Mouse (Mus musculus) retina, adult 2 months (tissue): Measurements from ENCODE around the gene Hp.

Source experiments
- DNase-seq: peaks from one replicate; pipeline ENCODE4 v3.0.0-alpha.2; 2012; ENCODE audit warnings: low read depth, low spot score

The Hp gene

DNA sequence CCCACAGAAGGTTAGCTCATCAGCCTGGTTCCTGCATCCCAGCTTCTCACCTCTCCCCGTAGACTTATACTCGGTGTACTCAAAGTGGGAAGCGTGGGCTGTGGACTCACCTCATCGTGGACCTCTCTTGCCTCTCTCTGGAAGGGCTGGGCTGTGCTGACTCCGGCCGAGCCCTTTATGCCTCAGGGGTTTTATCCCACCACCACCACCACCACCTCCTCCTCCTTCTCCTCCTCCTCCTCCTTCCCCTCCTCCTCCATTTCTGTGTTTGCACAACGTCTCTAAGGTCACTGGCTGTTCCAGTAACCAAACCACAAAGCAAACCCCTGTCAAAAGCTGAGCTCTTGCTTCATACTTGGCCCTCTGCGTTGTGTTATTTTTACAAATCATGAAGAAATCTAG is at the start of gene Hp:
Gene Hp (minus strand): TSS at position 273 of the 402 bp plus-strand sequence.
- DNase-seq: no peak

DNA sequence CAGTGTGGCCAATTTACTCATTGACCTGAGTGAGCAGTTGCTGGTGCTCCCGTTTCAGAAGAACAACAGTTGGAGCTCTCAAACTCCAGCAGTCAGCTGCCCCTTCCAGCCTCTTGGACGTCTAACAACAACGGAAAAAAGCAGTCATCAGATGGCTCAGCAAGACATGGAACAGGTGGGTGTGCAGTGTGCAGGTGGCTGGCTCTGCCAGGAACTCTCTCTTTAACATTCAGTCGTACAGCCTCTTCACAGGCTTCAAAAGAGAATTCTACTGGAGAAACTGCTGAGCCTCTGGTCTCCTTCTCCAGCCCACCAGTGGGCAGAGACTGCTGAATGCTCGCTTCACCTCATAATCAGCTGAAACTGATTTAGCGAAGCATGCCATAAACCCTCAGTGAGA is 49.7 kb upstream of the Hp start:
- no peak for DNase-seq

DNA sequence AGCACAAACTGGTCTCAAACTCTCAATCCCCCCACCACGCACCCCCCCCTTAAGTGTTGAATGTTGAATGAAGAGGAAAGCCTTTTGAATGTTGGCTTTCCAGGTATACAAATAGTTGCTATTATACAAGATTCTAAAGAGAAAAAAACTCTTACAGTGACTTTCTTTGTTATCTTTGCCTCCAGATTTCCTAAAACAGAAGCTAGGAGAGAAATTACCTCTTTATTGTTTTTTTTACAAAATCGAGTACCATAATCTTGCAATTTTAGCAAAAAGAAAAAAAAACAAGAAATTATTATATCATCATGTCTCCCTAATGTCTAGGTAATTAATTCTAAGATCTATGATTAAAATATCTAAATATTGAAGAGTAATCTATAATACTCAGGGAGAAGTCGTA is 36.6 kb upstream of the Hp start:
- no peak for DNase-seq

DNA sequence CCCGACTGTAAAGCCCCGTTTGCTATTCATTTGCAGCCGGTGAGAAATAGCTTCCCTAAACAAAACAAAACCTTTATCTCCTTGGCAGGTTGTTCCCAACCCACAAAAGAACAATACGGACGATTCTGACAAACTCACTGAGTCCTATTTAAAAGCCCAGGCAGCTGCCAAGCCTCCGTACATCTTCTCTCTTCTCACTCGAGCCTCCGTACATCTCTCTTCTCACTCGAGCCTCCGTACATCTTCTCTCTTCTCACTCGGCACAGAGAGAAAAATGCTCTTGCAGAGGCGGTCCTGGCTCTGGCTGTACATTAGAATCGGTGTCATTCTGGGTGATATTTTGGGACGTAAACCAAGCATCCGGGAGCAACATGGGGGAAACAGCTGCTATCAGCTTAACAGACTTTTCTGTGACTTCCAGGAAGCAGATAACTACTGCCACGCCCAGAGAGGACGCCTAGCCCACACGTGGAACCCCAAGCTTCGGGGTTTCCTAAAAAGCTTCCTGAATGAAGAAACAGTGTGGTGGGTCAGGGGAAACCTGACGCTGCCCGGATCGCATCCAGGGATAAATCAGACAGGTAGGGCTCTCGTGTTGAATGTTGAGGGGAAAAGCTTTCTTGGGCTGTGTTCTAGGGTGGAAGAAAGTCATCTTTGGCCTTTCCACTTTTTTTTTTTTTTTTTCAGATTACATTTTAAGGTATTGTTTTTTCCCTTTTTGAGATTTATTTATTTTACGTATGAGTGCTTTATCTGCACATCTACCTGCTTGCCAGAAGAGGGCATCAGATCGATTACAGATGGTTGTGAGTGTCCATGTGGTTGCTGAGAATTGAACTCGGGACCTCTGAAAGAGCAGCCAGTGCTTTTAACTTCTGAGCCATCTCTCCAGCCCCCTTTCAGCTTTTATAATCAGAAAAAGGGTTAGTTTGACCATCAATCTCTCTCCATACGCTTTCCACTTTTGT is 35.6 kb upstream of the Hp start, which contains the start of gene Pkd1l3:
Gene Pkd1l3 (plus strand): TSS at position 275 of the 968 bp plus-strand sequence.
- no peak for DNase-seq

GRCm38 (mm10) chr8:109609153-109609502 is 30.2 kb upstream of the Hp start:
- DNase-seq: no peak

DNA sequence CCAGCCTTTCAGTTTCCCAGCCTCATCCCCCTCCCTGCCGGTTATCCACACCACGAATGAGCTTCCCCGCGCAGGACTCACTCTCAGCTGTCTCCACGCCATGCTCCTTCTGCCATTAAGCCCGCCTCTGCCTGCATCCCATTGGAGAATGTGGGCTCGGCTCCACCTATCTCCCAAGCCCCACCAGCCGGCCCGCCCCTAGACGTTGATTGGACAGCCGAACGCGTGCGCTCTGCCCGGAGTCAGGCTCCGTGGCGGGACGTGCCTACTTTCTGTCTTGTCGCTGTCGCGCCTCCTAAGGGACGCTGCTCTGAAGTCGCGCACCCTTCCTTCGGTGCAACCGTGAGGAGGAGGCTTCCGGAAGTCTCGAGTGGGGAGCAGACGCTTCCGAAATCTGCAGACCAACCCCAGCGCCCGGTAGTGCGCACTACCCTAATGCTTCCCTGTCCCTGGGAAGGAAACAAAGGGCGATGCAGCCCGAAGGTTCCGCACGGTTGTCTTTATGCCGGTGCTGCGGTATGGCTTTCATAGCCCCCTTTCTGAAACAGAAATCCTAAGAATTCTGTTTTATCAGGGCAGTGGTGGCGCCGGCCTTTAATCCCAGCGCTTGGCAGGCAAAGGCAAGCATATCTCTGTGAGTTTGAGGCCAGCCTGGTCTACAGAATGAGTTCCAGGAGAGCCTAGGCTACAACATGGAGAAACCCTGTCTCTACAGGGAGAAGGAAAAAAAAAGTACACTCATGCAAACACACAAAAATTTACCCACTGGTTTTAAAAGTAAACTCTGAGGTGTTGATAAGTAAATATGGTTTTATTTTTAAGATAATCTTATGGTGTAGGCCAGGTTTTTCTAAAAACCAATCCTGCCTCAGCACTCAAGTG is 29.5 kb upstream of the Hp start, which contains the start of gene Dhodh:
Gene Dhodh (minus strand): TSS at position 403 of the 882 bp plus-strand sequence.
- peak; percentile 88 for DNase-seq

DNA sequence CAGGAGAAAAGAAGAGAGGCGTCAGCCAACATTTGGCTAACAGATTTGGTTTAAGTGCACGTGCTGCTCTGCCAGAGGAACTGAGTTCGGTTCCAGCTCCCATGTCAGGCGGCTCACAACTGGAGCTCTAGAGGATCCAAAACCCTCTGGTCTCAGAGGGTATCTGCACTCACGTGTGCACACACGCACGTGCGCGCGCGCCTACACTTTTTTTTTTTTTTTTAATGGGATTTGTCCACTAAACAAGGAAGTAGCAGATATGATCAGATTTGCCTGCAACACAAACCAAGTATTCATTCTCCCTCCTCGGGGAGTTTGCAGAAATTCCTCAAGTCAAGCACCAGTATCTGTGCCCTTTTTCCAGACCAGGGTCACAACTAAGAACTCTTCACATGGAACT is 28.7 kb upstream of the Hp start:
- DNase-seq: no peak

DNA sequence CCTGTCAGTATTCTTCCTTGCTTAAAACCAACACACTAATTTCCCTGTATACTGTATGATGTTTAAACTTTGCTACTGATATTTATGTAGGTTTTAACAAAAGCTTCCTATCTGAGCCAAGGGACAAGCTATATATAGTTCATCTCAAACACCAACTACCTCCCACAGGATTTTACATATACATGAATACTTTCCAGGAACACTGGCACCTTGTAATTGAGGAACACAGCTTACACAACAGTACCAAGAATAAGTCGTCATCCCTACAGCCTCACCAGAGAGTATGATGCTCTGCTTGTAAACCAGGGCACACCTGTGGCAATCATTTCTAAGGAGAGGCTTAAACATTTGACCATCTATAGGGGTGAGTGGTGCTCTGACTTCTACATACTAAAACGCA is 27.8 kb upstream of the Hp start:
- no peak for DNase-seq

DNA sequence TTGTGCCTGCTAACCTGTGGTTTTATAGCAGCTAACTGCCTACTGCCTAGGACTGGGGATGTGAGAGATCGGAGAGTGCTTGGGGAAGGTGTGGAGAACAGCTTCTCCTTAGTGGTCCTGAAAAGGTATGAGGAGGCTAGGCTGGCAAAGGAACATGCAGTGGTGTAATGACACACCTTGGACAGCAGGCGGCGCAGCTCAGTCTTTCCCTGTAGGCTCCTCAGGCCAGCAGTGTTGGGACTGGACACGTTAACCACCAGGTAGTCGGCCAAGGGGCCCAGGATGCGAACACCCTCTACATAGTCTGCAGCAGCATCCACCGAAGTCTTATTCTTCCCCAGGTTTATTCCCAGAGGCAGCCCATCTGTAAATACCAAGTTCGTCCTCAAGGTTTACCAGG is 16.9 kb upstream of the Hp start:
- DNase-seq: no peak

DNA sequence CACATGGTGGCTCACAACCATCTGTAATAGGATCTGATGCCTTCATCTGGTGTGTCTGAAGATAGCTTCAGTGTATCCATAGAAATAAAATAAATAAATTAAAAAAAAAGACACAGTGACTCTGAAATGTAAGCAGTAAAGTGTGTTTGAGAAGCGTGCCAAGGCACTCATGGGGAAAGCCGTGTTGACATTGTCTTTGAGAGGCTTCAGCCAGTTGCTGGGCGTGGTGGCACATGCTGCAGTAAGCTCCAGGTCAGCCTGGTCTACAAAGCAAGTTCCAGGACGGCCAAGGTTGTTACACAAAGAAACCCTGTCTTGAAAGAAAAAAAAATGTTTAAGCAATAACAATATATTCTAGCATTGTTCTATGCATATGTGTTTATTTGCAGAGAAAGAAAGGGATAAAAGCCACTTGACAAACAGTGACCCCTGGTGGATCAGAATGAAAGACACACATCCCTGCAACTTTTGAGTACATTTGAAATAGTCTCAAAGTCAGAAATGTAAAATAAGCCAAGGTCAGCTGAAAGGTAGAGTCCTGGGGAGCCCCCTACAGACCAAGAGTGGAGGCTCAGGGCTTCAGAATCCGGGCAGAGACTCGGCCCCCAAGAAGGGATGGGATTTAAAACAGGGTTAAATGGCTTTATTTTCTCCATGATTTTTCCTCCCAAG is 14.3 kb upstream of the Hp start:
- DNase-seq: no peak

- no peak for DNase-seq
Observed at GRCm38 (mm10) chr8:109592164-109592563, 13.2 kb upstream of the Hp start.

GRCm38 (mm10) chr8:109591367-109591766 is 12.4 kb upstream of the Hp start:
- no peak for DNase-seq

GRCm38 (mm10) chr8:109590901-109591300 is 11.9 kb upstream of the Hp start:
- DNase-seq: no peak

DNA sequence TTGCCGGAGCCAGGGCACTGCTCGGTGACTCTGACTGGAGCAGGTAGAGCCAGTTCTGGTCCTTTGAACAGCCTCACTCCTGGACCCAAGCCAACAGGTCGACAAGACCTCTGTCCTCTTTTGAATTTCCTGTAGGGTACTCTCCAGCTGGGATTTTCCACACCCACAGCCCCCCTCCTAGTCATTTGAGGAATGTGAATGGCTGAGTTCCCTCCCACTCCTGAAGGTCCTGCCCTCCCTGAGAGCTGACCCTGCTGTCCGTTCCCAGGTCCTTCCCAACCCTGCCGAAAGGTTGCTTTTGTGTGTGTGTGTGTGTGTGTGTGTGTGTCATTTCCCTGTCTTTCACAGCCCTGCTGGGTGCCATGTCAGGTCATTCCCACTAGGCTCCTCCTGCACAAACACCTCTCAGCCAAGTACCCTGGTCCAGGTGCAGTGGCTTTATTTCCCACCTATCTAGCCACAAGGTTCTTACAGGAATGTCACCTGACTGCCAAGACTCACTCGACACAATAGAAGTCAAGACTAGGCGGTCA is 8.1 kb upstream of the Hp start:
- no peak for DNase-seq

DNA sequence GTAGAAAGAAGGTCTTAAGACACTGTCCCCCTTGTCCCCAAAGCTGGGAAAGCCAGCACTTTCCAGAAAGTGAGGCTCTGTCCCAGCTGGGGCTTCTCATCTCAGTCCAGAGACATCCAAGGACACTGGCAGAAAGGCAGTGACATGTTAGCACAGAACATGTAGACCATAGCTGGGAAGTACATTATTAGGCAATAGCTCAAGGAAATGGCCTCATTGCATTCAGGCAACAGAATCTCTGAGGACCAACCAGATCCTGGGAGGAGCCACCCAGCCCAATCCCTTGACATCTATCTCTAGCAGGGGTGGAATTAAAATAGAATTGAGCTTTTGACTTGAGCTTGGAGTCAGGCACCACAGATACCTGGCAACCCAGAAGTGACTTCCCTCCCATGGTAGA is 6.7 kb upstream of the Hp start:
- no peak for DNase-seq

DNA sequence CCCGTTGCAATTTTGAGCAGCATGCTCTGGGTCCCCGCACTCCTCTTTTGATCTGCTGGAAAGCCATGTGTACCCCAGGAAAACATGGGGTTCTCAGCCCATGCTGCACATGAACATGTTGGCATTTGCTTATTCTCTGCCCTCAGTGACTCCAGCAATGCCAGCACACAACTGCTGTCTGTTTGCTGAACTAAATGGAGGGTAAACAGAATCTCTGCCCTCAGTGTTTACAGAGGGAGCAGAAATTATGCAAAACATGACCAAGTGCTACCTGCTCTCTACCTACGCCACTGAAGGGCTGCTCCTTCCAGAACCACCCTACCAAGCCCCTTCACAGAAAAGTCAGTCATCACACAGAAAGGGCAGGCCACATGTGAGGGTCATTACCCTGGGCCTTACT is 5.9 kb upstream of the Hp start:
- no peak for DNase-seq

- no peak for DNase-seq
Observed at GRCm38 (mm10) chr8:109584293-109584692, 5.3 kb upstream of the Hp start.

DNA sequence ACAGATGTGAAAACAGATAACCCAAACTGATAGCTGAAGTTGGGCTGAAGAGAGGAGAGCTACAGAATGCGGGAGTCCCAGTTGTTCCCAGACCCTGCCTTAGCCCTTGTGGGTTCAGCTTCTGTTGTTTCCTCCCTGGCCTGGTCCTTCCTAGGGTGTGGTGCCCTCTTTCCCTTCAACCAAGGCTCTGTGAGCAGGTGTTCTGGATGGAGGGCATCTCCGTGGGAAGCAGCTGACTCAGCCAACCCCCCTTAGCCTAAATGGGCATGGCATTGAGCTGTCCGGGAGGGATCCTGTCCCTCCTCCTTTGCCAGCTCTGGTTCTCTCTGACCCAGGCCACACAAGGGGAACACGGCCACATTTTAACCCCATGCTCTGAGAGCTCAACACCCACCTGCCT is 2.7 kb downstream of the Hp start:
- no peak for DNase-seq

GRCm38 (mm10) chr8:109571139-109571538 is 7.8 kb downstream of the Hp start:
- DNase-seq: no peak

DNA sequence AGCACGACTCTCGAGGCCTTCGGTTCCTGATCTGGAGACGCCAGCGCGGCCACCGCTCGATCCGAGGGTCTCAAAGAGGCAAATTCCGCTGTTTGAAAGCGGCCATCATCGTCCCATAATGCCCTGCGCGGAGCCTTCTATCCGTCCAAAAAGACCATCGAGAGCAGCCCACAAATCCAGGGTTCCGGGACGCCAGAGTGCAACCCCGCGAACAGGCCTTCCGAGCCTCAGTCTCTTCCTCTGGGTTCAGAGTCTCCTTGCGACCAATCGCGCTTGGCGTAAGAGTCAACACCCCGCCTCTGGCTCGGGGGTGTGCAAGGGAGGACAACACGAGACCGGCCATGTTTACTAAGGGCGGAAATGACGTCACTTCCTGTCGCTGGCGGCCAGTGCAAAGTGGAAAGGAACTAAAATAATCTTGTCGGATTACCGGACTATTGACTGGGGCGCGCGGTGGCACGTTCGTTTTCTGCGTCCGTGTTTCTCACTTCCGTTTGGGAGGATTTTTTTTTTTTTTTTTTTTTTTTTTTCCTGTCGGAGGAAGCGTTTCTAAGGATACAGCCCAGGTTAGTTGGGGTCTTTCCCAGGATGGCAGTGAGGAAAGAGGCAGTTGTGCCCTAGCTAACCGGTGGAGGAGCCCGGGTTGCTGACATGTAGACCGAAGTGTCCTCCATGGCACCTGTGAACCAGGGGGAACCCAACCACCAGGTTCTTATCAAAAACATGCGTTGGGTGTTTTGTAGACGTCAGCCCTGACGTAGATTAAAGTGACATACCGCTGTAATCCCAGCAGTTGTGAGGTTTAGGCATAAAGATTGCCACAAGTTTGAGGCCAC is 13.3 kb downstream of the Hp start, which contains the start of the genes Dhx38 and Txnl4b:
Gene Dhx38 (minus strand): TSS at position 364 of the 836 bp plus-strand sequence.
Gene Txnl4b (plus strand): TSS at position 395 of the 836 bp plus-strand sequence.
- peak; percentile 100 for DNase-seq
